Mouse (Mus musculus) adrenal gland, postnatal 14 days (tissue): ENCODE results near the gene I830077J02Rik. TPM values are rescaled to one million over a fixed set of nuclear protein-coding genes. Genes with fewer than 3 reads are reported as not detected.
"Not testable (repeated sequence)": the region's sequence is repeated elsewhere in the genome, so short reads cannot be mapped to it uniquely, and the experiment has no call there.

Experiments used
- DNase-seq: peaks from one replicate; pipeline ENCODE4 v3.0.0; 2021; ENCODE audit warnings: mixed read lengths
- long read RNA-seq, 2 experiments: library from polyadenylated mRNA; stranded (forward); transcript quantifications; one replicate each; pipeline ENCODE4 v2.0.0; 2021
- total RNA-seq: library from RNA; stranded (reverse); gene quantifications from 2 replicates; pipeline ENCODE4 v1.2.3, GENCODE M21; 2021

The I830077J02Rik gene
- 1.5 and 1.9 TPM in 2 replicates for total RNA-seq
- long read RNA-seq, experiment 1: 0 reads
- long read RNA-seq, experiment 2: 0 reads

DNA sequence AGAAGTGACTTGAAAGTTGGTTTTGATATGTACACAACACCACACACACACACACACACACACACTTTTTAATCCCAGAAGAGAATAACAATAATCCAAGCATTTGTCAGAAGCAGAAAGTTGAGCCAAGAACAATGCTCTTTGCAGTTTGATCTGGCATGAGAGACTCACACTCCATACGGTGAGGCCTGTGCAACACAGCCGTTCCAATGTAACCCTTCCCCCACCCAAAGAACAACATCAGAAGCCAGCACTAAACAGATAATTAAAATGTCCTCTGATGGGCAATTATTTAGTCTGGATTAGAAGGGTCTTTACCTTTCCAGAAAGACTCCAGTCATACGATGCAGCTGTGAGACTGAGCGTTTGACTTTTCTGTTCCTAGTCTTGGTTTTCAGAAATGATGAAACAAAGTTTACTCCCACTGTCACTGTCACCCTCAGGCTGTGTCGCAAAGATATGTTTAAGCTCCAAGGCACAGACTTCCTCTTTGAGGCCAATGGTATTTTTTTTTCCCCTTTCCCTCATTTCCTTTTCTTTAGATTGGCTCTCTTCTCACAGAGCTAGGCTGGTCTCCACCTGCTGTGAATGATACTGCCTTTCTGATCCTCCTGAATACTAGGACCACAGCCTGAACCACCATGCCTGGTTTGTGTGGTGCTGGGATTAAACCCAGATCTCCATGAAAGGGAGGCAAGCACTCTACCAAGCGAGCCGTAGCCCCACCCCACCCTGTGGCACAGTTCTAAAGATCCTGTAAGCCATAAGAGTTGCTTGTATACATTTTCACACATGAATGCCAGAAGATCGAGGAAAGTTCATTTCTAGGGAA is at the start of gene I830077J02Rik:
Gene I830077J02Rik, minus strand, starts transcription at position 425 of the 832 bp plus-strand sequence.
- DNase-seq: no peak

GRCm38 (mm10) chr3:105974174-105974573 is 41.7 kb upstream of the I830077J02Rik start:
- DNase-seq: no peak

DNA sequence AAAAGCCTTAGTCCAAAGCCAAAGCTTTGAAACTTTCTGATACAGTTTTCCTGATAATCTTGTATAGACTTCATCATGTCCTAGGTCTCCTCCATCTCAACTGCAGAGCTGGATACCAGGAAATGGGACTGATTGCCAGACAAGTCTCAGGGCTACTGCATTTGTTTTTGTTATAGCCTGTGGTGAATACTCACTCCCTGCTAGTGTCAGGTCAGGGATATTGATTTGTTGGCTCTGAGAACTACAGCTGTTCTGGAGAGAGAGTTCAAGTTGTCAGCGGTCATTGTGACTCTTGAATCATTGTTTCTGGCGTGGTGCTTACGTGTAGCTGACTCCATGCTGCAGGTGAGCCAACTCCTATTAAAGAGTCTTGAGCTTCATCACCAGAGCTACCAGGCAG is 40.9 kb upstream of the I830077J02Rik start, which contains the start of gene Ovgp1:
Gene Ovgp1, plus strand, starts transcription at position 301 of the 400 bp plus-strand sequence.
- DNase-seq: no peak

- no peak for DNase-seq
Observed at GRCm38 (mm10) chr3:105971831-105972446, 39.5 kb upstream of the I830077J02Rik start.

GRCm38 (mm10) chr3:105960700-105961099 is 28.2 kb upstream of the I830077J02Rik start:
- DNase-seq: no peak

- no peak for DNase-seq
Observed at GRCm38 (mm10) chr3:105959999-105960398, 27.5 kb upstream of the I830077J02Rik start, which contains the start of gene Atp5f1. Gene Atp5f1 (minus strand): TSS chr3:105960099.

GRCm38 (mm10) chr3:105959585-105959984 is 27.1 kb upstream of the I830077J02Rik start:
- DNase-seq: peak; percentile 63

GRCm38 (mm10) chr3:105958974-105959580 is 26.6 kb upstream of the I830077J02Rik start, which contains the start of gene Wdr77:
Gene Wdr77 (plus strand): TSS chr3:105959369.
- peak; percentile 97 for DNase-seq

- DNase-seq: no peak
Observed at GRCm38 (mm10) chr3:105958204-105958603, 25.7 kb upstream of the I830077J02Rik start.

DNA sequence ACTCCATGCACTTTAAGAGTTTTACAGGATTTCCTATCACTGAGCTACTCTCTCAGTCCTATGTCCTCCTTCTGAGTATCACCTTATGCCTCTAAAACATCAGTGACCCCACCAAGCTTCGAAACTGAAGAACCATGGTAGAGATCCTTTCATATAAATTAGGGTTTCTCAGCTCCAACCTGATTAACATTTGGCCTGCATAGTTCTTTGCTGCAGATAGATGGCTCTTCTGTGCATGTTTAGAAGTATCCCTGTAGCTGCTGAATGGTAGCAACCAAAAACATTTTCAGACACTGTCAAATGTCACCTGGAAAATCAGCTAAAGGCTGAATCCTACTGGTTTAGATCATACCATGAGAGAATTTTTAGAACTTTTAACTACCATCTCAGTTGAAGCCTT is 24.8 kb upstream of the I830077J02Rik start:
- DNase-seq: no peak

DNA sequence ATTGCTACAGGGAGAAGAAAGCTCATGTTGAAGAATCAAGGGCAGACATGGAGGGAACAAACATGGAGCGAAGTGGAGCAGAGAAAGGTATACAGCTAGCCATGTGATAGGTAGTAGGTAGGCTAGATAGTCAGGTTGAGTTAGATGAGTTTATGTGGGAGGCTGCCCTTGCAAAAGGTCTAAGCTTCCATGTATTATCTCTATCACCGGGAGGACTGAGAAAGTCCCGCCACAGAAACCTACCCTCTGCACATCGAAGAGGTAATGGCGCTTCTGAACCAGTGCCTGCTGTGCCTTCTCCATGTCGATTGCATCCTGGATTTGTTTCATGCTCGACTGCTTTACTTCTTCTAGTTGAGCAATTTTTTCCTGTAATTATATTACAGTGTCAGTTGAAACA is 18.9 kb upstream of the I830077J02Rik start:
- no peak for DNase-seq

- no peak for DNase-seq
Observed at GRCm38 (mm10) chr3:105936111-105936510, 3.6 kb upstream of the I830077J02Rik start.

DNA sequence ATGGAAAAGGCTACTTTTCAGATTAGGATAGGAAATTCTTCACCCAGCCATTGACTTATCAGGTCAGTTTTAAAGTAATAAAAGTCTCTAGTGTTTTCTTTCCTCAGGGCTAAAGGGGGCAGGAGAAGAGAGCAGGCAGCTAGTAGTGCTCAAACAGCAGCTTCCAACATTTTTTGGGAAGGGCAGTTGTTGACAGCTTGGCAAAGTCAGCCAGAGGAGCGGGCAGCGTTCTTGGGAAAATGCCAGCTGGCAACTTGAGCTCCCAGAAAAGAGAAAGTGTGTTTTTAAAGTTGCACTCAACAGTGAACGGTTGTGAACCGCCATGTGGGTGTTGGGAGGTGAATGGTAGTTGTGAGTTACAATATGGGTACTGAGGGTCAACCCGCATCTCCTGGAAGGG is 2.6 kb upstream of the I830077J02Rik start:
- DNase-seq: peak; percentile 78

DNA sequence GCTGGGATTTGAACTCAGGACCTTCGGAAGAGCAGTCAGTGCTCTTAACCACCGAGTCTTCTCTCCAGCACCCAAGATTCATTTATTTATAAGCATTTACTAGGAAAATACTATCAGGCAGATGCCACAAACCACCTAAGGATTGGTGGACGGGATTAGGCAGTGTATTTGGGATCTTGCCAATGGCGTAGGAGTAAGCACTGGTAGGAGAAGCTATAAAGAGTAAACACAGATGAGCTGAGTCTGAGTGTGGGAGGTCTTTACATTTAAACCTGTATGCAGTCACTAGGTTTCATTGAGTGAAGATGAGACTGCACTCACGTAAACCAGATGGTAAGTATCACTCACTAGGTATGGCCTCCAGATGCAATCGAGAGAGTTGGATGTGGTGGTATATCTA is 1.5 kb upstream of the I830077J02Rik start:
- DNase-seq: no peak

DNA sequence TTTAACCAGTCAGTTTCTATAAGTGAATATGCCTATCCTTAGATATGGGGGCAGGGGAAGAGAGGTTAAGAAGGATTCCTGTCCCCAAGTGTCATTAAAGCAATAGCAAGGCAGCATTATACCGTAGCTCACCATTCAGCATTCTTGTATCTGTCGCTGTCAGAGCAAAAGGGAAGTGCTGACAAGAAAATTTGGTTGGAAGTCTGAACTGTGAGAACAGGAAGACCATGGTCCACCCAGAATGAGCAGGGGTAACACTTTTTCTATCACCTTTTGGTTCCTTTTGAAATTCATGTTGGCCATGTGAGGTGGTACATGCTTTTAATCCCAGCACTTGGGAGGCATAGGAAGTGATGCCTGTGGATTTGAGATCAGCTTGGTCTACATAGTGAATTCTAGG is 1.4 kb downstream of the I830077J02Rik start:
- DNase-seq: no peak

GRCm38 (mm10) chr3:105929821-105930220 is 2.6 kb downstream of the I830077J02Rik start:
- no peak for DNase-seq

- no peak for DNase-seq
Observed at GRCm38 (mm10) chr3:105928781-105929180, 3.7 kb downstream of the I830077J02Rik start.

DNA sequence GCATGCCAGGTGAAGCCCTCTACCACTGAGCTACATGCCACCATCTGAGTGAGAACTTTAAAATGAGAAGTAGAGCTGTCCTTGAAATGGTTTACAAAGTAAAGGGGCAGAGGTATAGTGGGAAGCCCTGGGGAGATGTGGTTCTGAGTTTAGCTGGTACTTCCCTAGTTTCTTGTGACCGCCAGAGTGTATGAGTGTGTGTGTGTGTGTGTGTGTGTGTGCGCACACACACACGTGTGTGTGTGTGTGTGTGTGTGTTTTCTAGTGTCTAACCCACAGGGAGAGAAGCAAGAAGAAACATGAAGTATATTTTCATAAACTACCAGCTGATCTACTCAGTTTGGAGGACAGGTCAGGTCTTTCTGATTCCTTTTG is 4.3 kb downstream of the I830077J02Rik start:
- no peak for DNase-seq

DNA sequence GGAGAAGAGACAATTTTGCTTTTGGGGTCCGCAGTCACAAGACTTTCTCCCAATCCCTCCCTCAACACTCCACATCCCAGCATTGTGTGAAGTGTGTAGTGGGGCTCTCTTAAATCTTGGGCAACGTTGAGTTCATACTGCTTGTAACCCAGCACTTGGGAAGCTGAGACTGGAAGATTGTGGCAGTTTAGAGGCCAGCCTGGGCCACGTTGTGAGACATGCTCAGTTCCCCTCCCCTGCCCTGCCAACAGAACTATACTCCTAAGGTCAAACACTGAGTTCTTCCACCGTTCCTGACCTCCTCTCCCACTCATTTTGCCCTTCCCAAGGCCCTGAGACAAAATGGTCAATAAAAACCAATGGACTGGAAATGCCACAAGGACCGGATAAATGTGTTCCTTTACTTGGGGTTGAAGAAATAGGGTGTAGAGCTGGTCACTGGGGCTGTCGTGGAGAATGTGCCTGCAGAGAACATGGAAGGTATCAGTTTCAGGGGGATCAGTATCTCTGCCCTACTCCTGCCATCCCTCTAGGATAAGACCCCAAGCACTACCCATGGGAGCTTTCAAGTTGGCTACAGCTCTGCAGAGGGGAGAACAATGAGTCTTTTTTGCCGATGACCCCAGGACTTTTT is 4.8 kb downstream of the I830077J02Rik start:
- no peak for DNase-seq

DNA sequence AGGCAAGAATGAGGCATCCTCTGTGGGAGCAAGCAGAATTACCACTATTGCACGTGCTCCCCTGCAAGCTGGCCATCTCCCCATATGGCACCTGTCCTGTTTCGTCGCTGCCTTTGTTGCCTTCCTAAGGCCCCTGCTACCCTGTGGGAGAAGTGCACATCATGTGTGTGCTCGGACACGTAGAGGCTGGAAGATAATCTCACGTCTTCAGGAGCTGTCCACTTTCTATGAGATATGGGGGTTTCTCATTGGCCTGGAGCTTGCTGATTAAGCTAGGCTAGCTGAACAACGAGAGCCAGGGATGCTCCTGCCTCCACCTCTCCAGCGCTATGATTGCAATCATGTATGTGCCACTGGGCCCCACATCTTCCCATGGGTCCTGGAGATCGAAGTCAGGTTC is 7.8 kb downstream of the I830077J02Rik start:
- no peak for DNase-seq

DNA sequence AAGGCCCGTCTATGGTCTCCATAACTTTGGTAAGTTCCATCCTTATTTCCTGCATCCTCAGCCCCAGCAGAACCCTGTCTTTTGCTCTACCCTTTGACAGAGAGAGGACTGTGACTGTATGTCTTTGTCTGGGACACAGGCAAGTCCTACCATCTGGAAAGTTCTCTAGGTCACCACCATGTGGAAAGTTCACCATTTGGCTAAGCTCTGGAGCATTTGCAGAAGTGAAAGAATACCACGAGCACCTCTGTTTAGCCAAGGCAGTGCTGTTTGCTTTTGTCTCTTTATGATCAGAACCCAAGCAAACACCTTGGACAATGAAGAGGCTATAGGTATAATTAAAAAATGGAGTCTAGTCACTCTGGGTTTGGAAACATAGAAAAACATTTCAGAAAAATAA is 10.5 kb downstream of the I830077J02Rik start:
- DNase-seq: no peak

- DNase-seq: not testable (repeated sequence)
Observed at GRCm38 (mm10) chr3:105920743-105921142, 11.7 kb downstream of the I830077J02Rik start.
